Mouse (Mus musculus): ENCODE measurements at regions not wholly inside any gene's neighbourhood (a gene's known extent, or its start where the extent isn't known, plus 50 kb on each side); places are given as distances from the start of the nearest gene placed in this dataset.

DNA sequence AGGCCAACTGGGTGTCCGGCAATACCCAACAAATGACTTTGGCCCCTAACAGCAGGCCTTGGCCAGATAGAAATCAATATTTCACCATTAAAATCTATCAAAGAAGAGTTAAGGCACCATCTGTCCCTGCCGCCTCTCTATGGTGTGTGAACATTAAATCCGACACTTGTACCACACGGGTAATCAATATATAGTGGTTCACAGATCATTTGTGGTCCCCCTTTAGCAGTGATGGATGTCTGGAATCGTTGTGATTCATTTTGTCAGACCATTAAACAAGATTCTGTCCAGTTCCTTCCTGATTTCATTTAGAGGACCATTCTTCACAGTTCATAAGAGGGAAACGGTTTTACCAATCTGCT lies 105.2 kb downstream of the Insig2 start:
- intact Hi-C loops (cut with DNase I) = no loop called here
- DNase-seq (ENCODE audit: low spot score) = no peak

DNA sequence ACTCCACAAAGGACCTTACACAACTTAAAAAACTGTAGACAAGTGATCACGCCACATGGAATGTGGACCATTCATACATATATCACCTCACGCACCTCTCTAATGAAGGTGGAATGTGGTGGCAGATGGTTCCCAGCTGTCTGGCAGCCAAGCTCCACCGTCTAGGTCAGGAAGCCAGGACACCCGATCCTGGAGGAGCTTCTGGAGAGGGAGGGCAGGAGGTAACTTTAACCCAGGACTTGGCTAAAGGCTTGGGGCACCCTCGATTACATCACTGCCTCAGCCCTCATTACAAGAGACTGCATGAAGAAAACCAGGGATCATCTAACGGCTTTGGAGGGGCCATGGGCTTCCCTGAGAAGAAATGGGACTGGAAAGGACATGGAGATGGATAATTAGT lies 88.8 kb downstream of the Insig2 start:
- intact Hi-C loops (cut with DNase I) = no loop called here
- no peak for DNase-seq (ENCODE audit: low spot score)

DNA sequence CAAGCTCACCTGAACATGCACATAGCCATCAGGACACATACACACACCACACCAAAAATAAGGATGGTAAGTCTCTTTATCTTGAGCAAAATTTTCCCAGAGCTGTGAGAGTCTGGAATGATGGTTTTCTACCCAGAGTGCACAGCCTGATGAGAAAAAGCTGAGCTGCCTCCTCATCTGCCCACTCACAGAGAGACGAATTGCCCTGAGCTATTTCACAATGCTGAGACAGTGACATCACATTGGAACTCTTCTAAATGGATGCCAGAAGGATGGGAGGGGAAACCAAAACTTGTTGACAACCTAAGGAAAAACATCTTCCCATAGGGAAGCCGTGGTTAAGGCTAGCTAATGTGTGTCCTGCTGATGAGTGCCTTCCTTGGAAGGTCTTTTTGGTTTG lies 84.8 kb downstream of the Insig2 start:
- DNase-seq (ENCODE audit: low spot score) = no peak
- intact Hi-C loops (cut with DNase I) = no loop called here

DNA sequence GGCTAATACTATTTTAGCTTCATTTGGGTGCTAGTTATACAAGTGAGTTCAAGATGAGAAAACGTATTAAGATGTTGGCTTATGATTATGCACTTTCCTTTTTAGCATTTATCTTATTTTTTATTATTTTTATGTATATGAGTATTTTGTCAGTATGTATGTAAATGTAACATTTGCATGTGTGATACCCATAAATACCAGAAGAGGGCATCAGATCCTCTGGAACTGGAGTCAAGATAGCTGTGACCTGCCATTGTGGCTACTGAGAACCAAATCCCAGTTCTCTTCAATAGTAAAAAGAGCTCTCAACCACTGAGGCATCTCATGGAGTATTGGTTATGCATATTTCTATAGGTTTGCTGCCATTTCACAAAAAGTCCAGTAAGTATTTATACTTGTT lies 83.3 kb downstream of the Insig2 start:
- DNase-seq (ENCODE audit: low spot score) = no peak
- intact Hi-C loops (cut with DNase I) = loop anchor here (1.0 kb wide), 1 partner anchor 151 kb away; no protein-coding TSS in a partner anchor

DNA sequence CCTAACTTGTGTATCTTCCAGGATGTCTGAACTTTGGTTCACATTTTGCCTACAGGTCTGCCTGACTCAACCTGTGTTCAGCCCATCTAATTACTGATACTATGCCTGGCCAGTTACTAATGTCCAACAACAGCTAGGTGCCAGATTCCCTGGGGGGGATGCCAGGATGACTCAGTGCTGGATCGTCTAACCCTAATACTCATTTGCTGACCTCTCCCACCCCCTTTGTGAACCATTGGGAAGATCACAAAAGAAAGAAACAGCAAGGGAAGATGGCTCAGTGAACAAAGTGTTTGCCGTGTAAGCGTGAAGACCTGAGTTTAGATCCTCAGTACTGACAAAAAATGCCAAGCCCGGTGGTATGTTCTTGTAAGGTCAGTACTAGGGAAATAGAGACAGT lies 81.7 kb downstream of the Insig2 start:
- intact Hi-C loops (cut with DNase I) = no loop called here
- DNase-seq (ENCODE audit: low spot score) = no peak

DNA sequence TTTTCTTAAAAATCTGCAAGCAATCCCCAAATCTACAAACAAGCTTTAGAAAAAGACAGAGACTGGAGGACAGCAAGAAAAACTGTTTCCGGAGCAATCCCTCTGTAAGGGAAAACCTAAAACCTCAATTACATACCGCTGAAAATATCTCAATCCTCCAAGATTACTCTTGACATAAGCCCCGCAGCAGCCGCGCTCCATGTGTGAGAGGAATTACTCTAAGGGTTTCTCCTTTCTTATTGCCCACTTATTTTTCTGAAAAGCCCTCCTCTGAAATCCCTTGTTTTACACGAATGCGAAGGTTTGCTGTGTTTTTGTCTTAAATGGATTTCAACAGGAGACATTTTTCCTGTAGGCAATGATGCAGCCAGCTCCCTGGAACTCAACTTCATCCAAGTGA lies 80.3 kb downstream of the Insig2 start:
- DNase-seq (ENCODE audit: low spot score) = no peak
- intact Hi-C loops (cut with DNase I) = no loop called here

DNA sequence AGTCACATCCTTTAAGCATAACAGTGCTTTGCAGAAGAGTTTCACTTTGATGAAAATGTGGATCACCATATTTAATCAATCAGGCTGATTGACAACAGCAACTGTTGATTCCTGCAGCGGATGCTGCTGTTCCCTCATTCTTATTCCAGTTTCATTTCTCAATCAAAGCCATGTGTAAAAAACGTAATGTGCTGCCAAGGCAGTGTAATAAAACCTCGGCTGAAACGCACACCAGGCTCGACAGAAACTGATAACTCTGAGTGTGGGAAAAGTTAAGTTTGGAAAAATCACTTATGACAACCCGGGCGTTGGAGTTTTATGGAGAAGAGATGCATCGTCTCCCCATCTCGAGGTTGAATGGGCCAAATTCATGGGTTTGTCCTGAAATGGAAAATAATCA lies 78.2 kb downstream of the Insig2 start:
- intact Hi-C loops (cut with DNase I) = no loop called here
- DNase-seq (ENCODE audit: low spot score) = no peak
